Mouse (Mus musculus) lung, adult 2 months (tissue): ENCODE measurements around the gene Scarb1. TPM values are rescaled to one million over a fixed set of nuclear protein-coding genes. Genes with fewer than 3 reads are reported as not detected.

Experiments used
- DNase-seq: peaks from one replicate; pipeline ENCODE4 v3.0.0; 2022
- H3K4me1 ChIP-seq: fragments of 200-500 bp; 2 replicates; pipeline ENCODE4 v1.6.1; 2011; ENCODE audit warnings: low read length; ENCODE audit not compliant: control insufficient read depth, insufficient read depth
- H3K4me3 ChIP-seq: fragments of 200-500 bp; replicated peaks from 2 replicates; pipeline ENCODE3; 2011; ENCODE audit warnings: low read depth, mild to moderate bottlenecking, control low read depth, low read length; ENCODE audit errors: extremely low read depth
- CTCF ChIP-seq: fragments of 200-500 bp; IDR thresholded peaks from 2 replicates; pipeline ENCODE4 v1.5.1; 2011; ENCODE audit warnings: mild to moderate bottlenecking, low read length, control low read depth; ENCODE audit not compliant: insufficient read depth
- POLR2A ChIP-seq: fragments of 200-500 bp; IDR thresholded peaks from 2 replicates; pipeline ENCODE4 v1.6.1; 2011; ENCODE audit warnings: low read depth, mild to moderate bottlenecking, control low read depth, low read length, borderline replicate concordance; ENCODE audit errors: extremely low read depth
- WGBS: fragments of 180-500 bp; shearing (Covaris S2); methylation state at CpG from one replicate; pipeline ENCODE4 v1.1.7; 2018; 5-methylcytosine and 5-hydroxymethylcytosine counted together
- polyA plus RNA-seq: library from polyadenylated mRNA; depleted of rRNA; stranded (reverse); fragments of >200 nt; gene quantifications from 2 replicates; pipeline ENCODE4 v1.2.3, GENCODE M21; 2012

Gene Scarb1
- polyA plus RNA-seq, 1 experiment, result 173 TPM

DNA sequence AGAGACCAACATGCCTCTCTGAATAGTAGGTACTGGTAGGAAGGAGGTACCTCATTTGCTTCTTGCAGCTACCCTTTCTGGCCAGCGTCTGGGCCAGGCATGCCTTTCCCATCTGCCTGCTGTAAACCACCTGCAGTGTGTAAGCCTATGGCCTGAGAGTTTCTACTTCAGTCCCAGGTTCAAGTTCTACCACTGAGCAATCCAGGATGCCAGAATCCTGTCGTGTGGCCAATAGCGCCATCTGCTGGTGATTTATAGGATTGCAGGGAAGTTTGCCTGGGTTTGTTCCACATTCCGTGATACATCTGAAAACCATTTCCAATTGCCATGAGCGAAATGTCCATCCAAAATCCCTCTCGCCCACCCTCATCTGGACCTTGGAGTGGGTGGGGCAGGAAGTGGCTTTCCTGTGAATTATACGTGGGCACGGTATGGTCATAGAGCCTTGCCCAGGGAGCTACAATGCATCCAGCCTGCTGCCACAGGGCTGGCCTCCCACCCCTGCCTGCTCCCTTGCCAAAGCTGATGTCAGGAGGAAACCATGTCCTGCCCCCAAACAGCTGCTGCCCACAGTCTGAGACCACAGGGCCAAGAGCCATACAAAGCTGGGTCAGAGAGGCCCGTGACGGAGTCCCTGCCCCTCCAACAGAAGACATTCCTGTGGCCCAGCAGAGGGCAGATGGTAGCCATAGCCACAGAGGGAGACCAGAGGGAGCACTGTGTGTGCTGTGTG is 72.7 kb downstream of the Scarb1 start:
- H3K4me3 ChIP-seq, result no peak overlapping the region
- H3K4me1 ChIP-seq, result peaks cover 10% of the 10 kb centered on the region
- TF ChIP-seq CTCF, result peak; percentile 83
- TF ChIP-seq POLR2A, result no peak
- WGBS, result 8% methylated on average over 10 of the region's 10 CpGs
- DNase-seq, result peak; percentile 80

DNA sequence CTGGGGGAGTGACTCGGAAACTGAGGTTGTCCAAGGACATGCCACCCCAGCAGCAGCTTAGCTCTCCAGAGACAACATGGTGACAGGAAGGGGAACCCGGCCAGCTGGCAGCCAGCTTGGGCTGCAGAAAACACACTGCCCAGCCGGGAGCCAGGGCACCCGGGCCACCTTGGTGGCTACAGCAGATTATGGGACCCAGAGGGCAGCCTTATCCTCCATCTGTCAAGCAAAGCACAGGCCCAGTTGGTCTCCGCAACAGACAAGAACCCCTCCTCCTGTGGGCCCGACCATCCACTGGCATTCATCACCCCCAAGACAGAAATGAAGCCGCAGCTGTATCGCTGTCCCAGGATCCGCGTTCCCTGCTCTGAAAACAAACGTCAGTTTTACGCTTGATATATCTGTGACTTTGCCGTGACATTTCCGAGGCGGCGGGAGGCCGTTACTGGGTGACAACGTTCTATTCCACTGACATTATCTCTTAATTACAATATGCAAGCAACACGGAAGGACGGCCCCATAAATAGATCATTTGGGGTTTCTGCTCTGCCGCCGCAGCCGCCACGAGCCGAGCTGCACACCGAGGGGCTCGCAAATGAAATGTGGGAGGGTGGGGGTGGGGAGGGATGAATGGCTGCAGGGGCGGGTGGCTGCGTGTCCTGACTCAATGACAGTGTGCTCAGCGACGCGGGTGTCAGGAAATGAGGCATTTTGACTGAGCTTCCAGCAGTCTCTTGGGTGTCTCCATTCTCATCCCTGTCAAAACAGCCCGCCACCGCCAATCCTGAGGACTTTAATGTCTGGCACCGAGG is 73.5 kb downstream of the Scarb1 start:
- H3K4me3 ChIP-seq, result peak overlapping the region; percentile 21
- TF ChIP-seq CTCF (no peak), POLR2A (peak; percentile 22; the same call in 1 of the 2 replicates)
- peak; percentile 51 for DNase-seq
- WGBS, result 31% methylated on average over 35 of the region's 35 CpGs
- H3K4me1 ChIP-seq, result peaks cover 10% of the 10 kb centered on the region

DNA sequence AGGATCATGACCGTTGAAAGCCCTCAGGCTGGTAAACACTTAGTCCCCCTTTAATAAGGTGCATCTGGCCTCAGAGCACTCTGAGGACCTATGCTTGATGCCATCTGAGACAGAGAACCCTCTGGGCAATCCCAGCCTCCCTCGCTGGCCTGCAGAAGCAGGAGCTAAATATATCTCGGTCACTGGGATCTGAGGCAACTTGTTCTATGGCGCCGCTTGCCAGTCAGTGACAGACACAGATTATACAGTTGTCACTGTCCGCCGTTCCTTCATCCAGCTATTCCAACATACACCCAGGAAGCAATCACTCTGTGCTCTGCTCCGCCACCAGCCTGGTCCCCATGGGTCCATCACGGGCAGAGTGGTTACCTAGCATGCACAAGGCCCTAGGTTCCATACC is 74.8 kb downstream of the Scarb1 start:
- WGBS, result 74% methylated on average over 9 of the region's 9 CpGs
- no peak for DNase-seq
- H3K4me1 ChIP-seq, result peaks cover 8% of the 10 kb centered on the region
- no peak for TF ChIP-seq CTCF
- TF ChIP-seq POLR2A, result no peak
- no peak overlapping the region for H3K4me3 ChIP-seq

DNA sequence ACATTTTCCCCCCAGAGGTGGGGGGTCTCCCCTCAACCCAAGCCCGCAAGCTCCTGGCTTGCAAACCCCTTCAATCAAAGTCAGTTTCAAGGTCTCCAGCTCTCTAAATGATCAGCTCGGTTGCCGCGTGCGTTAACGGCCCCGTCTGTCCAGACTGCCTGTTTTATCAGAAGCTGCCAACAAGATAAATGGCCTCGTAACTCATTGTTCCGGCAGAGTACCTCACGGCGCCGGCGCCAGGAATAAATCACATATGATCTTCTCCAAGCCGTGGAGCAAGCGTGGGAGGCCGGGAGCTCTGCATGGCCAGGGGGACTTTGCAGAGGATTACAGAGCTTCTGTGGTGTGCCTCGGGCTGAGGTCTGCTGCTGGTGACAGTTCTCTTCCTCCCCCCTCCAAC is 76.2 kb downstream of the Scarb1 start:
- WGBS, result 24% methylated on average over 17 of the region's 17 CpGs
- no peak for DNase-seq
- Histone ChIP-seq H3K4me1 (0 out of 2 replicates have a peak, but pooled peaks cover 4% of the 10 kb centered on the region), H3K4me3 (no peak overlapping the region)
- TF ChIP-seq CTCF, result no peak

DNA sequence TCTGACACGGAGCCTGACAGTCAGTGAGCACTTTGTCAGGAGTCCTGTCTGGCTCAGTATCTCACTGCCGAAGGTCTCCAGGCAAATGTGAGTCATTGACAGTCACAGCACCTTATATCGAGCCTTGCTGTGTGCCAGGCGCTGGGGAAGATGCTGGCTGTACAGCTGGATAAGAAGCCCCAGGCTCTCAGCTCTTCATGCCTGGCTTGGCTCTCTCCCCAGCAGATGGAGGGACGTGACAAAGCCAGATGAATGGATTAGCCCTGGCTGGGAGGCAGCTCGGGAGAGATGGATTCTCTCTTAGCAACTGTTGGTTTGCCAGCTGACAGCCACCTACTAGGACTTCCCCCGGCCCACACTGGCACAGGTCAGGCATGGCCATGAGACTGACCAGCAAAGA is 78.3 kb downstream of the Scarb1 start:
- H3K4me1 ChIP-seq, result no peaks in the 10 kb centered on the region
- 51% methylated on average over 7 of the region's 7 CpGs for WGBS
- no peak for DNase-seq
- H3K4me3 ChIP-seq, result no peak overlapping the region
- TF ChIP-seq CTCF, result no peak
- no peak for TF ChIP-seq POLR2A

DNA sequence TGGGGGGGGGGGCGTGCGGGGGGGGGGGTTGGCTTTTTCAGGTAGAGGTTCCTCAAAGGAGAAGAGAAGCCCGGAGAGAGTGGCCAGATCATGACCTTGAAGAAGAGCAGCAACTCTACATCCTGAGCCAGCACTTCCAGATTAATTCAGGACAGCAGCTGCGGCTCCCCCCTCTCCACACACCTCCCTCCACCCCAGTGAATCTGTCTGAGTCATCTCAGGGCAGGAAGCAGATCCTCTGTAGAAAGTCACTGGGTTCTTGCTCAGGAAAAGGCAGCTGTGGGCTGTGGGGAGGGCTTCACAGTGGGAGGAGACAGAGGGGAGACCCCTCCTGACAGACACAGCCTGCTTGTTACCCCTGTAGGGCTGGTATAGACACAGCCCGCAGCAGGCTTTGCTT is 87.0 kb downstream of the Scarb1 start:
- no peak for DNase-seq
- TF ChIP-seq CTCF, result no peak
- no peak for TF ChIP-seq POLR2A
- peaks cover 10% of the 10 kb centered on the region for H3K4me1 ChIP-seq
- no peak overlapping the region for H3K4me3 ChIP-seq
- WGBS, result 14% methylated on average over 5 of the region's 5 CpGs

DNA sequence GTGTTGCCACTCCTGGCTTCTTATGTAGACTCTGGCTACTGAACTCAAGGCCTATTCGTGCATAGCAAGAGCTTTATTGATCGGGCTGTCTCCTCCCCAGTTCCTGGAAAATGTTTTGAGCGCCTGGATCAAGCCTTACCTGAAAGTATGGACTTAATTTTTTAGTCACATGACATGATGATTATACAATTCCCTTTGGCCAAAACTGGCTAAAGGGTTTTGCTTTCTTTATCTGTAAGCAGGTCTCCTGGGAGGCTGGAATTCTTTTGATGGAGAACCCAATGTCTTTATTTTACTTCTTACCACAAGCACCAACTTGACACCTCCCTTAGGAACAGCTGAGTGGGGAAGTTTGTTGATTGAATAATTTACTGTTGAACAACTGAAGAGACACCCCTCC is 87.4 kb downstream of the Scarb1 start:
- WGBS, result 96% methylated on average over 3 of the region's 3 CpGs
- no peak for DNase-seq
- Histone ChIP-seq H3K4me3 (no peak overlapping the region), H3K4me1 (peaks cover 10% of the 10 kb centered on the region)
- TF ChIP-seq CTCF, result no peak

DNA sequence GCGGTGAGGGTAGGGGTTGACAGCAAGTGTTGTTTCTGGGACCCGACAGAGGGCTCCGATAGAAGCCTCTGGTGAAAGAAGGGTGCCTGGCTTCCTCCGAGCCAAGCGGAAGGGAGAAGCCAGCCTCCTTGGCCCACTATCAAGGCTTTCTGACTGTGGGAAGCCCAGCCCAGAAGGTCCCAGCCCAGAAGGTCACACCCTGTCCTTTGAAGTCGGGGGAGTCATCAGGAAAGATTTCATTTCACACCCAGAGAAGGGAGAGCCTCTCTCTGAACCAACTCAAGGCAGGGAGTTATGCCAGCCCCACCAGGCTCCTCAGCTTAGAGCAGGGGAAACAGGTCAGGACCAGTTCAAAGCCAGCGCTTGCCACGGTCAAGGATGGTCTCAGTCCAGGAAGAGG is 88.2 kb downstream of the Scarb1 start:
- H3K4me3 ChIP-seq, result peak overlapping the region; percentile 72
- TF ChIP-seq POLR2A, result no peak; the same call in 1 of the 2 replicates
- TF ChIP-seq CTCF, result no peak
- peak; percentile 46 for DNase-seq
- peaks cover 10% of the 10 kb centered on the region for H3K4me1 ChIP-seq
- WGBS, result 20% methylated on average over 8 of the region's 8 CpGs

DNA sequence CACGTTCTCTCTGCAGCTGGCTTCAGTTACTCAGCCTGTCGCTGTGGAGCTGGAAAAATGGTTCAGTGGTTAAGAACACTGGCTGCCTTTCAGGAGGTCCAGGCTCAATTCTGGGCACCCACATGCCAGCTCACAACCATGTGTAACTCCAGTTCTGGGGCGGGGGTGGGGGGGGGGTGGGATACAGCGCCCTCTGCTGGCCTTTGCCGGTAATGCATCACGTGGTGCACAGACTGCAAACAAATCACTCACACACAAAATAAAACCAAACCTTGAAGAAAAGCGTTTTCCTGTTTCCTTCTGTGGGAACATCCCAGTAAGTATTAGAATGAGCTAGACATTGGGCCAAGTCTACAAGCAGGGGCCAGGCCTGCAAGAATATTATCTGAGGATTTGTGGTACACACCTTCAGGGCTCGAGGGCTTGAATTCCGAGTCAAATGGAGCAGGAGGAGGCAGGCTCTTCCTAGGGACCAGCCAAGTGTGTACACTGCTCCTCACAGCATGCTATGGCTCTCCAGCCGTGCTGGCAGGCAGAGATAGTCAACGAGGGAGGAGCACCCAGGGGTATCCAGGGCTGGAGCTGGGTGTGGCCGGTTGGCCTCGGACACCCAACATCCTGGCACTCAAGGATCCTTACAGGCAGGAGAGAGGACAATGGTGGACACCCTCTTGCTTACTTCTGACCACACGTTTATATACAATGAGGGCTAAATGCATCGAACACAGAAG is 88.8 kb downstream of the Scarb1 start:
- TF ChIP-seq POLR2A, result peak; percentile 56; the same call in 1 of the 2 replicates
- TF ChIP-seq CTCF, result peak; percentile 59
- WGBS, result 25% methylated on average over 15 of the region's 15 CpGs
- H3K4me3 ChIP-seq, result peak overlapping the region; percentile 72
- H3K4me1 ChIP-seq, result peaks cover 10% of the 10 kb centered on the region
- peak; percentile 40 for DNase-seq

DNA sequence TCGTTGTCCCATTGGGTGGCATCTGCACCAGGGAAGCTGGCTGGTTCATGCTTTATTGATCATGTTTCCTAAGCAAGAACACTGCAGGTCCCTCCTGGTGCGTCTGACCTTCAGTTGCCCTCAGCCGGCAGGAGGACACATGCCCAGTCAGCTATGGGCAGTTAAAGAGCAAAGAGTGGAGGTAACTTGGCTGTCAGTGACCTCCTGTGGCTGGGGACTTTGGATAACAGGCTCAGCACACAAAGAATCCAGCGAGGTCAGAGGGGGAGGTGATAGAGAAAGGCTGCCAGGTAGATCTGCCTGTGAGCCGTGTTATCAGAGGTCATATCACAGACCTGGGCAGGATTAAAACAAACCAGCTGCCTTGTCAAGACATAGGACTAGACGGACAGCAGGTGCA is 91.7 kb downstream of the Scarb1 start:
- Histone ChIP-seq H3K4me3 (no peak overlapping the region), H3K4me1 (peaks cover 16% of the 10 kb centered on the region)
- WGBS, result 52% methylated on average over 6 of the region's 6 CpGs
- no peak for DNase-seq
- no peak for TF ChIP-seq CTCF
- TF ChIP-seq POLR2A, result no peak
